Mouse (Mus musculus): ENCODE results near the gene Tmem144.

The Tmem144 gene

DNA sequence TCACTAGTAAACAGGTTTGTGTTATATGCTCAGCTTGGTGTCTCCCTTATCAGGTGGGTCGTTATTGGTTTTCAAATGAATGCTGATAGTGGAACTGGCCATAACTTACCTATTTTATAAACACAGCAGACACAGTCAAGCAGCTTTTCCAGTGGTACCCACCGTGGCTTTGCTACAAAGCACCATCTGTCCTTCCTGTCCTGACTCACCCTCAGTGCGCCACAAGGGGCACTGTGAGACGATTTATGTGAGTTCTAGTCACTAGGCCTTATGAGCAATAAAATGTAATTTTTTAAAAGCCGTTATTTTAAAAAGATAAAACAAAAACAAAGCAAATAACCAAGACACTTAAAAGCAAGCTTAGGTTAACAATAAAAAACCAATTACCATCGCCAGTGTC is 13.8 kb downstream of the Tmem144 start:
- no peak for TF ChIP-seq GATA4 (IDR thresholded peaks at IDR 0.05; ENCODE audit: insufficient replicate concordance, low read length)

DNA sequence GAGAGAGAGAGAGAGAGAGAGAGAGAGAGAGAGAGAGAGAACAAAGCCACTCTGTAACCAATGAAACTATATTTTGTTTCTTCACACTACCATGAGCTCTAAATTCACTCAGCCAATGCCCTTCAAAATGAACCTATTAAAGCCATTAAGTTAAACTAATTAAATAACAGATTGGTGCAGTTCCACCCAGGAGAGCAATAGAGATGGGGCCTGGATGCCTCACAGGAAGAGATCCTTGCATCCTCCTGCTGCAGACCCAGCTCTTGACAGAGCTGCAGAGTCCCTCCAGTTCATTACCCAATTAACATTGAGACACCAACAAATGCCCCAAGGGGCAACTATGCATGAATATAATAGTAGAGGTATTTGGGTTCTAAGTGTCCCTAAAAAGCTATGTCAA is 23.3 kb downstream of the Tmem144 start:
- TF ChIP-seq GATA4 (IDR thresholded peaks at IDR 0.05; ENCODE audit: insufficient replicate concordance, low read length) = no peak

GRCm38 (mm10) chr3:79825067-79825780 is 27.3 kb downstream of the Tmem144 start:
- no peak for TF ChIP-seq GATA4 (IDR thresholded peaks at IDR 0.05; ENCODE audit: insufficient replicate concordance, low read length)

GRCm38 (mm10) chr3:79823176-79823575 is 29.4 kb downstream of the Tmem144 start:
- TF ChIP-seq GATA4 (IDR thresholded peaks at IDR 0.05; ENCODE audit: insufficient replicate concordance, low read length) = no peak

DNA sequence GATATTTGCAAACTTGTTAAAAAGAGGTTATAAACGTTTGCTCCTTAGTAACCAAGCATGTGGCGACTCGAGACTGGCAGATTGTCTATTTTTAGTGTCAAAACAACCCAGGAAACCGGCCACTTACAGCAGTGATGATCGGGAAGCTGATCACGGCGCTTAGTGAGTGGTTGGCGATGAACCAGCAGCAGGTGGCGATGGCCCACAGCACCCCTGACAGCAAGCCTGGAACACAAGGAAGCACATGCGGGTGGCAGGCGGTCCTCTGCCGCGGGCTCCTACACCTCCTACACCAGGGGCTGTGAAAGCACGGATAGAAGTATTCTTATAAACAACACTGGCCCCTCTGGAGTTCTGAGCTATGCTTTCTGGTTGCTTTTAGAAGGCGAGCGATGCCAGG is 31.4 kb downstream of the Tmem144 start:
- no peak for TF ChIP-seq GATA4 (IDR thresholded peaks at IDR 0.05; ENCODE audit: insufficient replicate concordance, low read length)

- no peak for TF ChIP-seq GATA4 (IDR thresholded peaks at IDR 0.05; ENCODE audit: insufficient replicate concordance, low read length)
Measured at GRCm38 (mm10) chr3:79818202-79818995, 34.2 kb downstream of the Tmem144 start.

DNA sequence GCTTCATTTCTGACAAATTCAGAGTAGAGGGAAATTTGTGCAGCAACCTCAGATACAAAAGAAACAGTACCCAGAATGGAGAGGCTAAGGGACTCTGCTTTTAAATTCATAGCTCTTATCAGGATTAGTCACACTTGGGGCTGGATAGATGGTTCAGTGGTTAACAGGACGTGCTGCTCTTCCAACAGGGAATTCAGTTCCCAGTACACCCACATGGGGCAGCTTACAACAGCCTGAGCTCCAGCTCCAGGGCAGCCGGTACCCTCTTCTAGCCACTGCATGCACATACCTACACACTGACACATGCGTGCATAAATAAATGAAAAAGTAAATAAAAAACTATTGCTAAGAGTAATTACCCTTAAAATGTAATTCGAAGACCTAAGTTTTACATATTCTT is 36.3 kb downstream of the Tmem144 start:
- no peak for TF ChIP-seq GATA4 (IDR thresholded peaks at IDR 0.05; ENCODE audit: insufficient replicate concordance, low read length)

DNA sequence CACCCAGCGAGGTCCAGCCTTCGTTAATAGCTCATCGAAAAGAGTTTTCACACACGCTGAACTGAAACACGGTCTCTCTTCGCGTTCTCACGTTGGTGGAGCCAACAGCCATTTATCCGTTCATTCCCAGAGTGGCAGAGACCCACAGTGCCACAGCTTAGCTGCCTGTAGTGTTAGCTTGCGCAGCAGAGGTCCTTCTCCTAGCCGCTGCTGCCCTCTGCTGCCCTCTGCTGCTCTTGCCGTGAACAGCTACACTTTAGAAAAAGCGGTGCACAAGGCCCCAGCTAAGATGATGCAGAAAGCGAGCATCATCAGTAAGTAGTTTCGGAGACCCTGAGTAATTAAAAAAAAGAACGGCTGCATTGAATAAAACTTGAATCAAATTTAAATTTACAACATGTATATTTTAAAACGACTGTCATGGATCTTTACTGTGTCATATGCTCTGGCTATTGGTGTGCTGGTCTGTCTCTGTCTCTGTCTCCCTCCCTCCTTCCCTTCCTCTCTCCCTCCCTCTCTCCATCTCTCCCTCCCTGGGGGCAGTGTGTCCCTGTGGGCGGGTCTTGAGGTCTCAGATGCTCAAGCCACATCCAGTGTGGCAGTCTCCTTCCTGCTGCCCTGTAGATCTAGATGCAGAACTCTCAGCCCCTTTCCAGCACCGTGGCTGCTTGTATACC is 38.6 kb downstream of the Tmem144 start:
- no peak for TF ChIP-seq GATA4 (IDR thresholded peaks at IDR 0.05; ENCODE audit: insufficient replicate concordance, low read length)

DNA sequence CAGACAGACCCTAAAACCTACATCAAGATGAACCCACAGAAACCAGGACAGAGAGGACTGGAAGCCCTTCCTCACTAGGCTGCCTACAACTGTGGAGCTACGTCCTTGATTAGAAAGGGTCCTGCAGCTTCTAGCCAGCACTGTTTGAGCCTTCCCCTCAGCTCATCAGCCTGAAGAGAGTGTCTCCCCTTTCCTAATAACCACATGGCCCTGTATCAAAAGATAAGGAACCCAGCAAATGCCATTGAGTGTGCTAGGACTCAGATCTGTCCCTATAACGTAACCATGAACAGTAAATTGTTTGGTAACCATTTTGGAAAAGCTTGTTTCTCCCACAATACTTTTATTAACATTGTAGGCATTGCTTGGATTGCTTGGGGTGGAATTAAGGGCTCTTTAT is 40.5 kb downstream of the Tmem144 start:
- TF ChIP-seq GATA4 (IDR thresholded peaks at IDR 0.05; ENCODE audit: insufficient replicate concordance, low read length) = no peak

GRCm38 (mm10) chr3:79811632-79812031 is 40.9 kb downstream of the Tmem144 start:
- no peak for TF ChIP-seq GATA4 (IDR thresholded peaks at IDR 0.05; ENCODE audit: insufficient replicate concordance, low read length)

DNA sequence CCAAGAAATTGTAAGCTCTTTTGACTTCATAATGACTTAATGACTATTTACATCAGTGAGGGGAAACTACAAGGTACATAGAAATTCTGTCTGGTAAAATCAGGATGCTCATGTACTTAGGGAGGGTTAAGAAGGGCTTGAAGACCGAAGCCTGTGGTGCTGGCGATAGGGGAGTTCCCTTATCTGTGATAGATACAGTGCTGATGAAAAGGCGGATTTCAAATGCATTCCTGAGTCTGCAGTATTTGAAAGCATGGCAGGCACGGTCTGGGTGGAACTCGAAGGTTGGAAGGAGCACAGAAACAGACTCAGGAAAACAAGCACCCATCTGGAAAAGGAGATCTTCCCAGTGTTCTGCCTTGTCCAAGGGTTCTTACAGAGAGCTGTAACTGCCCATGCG is 42.0 kb downstream of the Tmem144 start:
- no peak for TF ChIP-seq GATA4 (IDR thresholded peaks at IDR 0.05; ENCODE audit: insufficient replicate concordance, low read length)

DNA sequence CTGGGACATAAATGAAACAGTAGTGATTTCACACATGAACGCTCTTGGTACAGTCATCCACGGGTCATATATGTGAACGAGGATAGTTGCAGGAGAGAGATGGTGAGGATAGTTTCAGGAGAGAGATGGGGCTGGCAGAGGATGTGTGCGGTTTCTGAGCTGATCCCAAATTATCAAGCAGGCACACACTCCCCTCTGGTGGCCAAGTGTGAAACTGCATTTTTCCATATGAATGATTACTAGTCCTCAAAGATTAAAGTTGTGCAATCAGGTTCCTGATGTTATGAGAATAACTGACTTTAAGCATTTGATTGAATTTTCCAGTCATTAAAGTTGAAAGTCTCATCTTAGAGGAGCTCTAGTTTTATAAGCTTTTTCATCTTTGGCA is 43.4 kb downstream of the Tmem144 start:
- TF ChIP-seq GATA4 (IDR thresholded peaks at IDR 0.05; ENCODE audit: insufficient replicate concordance, low read length) = no peak

DNA sequence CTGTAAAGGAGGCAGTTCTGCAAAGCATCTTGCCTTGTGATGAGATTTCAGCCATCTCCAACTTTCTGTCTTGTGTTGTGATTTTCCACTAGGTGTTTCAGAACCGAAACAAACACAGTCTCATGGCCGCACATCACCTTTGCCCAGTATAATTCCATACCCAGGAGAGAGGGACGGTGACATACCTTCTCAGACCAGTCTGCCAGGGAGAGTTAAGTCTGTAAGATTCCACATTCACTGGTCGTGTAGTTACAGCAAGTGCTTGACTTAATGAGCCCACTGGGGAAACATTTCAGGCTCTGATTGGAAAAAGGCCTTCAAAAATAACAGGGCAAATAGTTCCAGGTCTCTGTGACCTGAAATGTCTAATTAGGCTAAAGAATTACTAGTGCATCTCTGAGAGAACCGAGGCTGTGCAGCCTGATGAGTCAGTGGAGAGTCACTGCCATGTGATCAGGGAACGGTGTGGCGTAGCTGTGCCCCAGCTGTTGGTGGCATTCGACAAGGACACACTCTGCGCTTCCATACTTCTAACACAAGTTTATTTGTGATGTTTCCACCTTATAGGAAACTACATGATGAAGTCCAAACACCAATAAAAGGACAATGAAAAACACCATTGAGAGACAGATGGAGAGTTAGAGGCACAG is 43.9 kb downstream of the Tmem144 start:
- TF ChIP-seq GATA4 (IDR thresholded peaks at IDR 0.05; ENCODE audit: insufficient replicate concordance, low read length) = no peak

- TF ChIP-seq GATA4 (IDR thresholded peaks at IDR 0.05; ENCODE audit: insufficient replicate concordance, low read length) = no peak
Measured at GRCm38 (mm10) chr3:79792307-79792706, 60.3 kb downstream of the Tmem144 start.

- no peak for TF ChIP-seq GATA4 (IDR thresholded peaks at IDR 0.05; ENCODE audit: insufficient replicate concordance, low read length)
Measured at GRCm38 (mm10) chr3:79790324-79790723, 62.2 kb downstream of the Tmem144 start.

Measured in liver, adult (tissue).